Mouse (Mus musculus): ENCODE data around the gene Ppp2r5a. TPM values are rescaled to one million over a fixed set of nuclear protein-coding genes. Genes with fewer than 3 reads are reported as not detected.
A peak's percentile ranks its signal among the peaks of the same experiment; 100 is the strongest.

Ppp2r5a gene
- polyA plus RNA-seq, 1 experiment from 2014 or later, result 18.7 TPM

- ATAC-seq (ENCODE audit: insufficient number of reproducible peaks, insufficient read depth, low FRiP score, low TSS enrichment, low read depth), result no peak
- Histone ChIP-seq H3K4me2 (no peak overlapping the region), H3K27ac (0 out of 2 replicates have a peak overlapping the region, but pooled peaks have one; percentile 24), H3K9me3 (no peaks in the 10 kb centered on the region), H3K4me1 (replicated peaks) (peaks cover 40% of the 10 kb centered on the region), H3K4me3 (replicated peaks) (no peak overlapping the region), H3K36me3 (no peaks in the 10 kb centered on the region), H3K27me3 (no peaks in the 10 kb centered on the region), H3K9ac (replicated peaks) (no peak overlapping the region)
- 58% methylated on average over 4 of the region's 4 CpGs for WGBS
Measured at GRCm38 (mm10) chr1:191418936-191419335, 15.9 kb upstream of the Ppp2r5a start.

- Histone ChIP-seq H3K36me3 (no peaks in the 10 kb centered on the region), H3K9me3 (no peaks in the 10 kb centered on the region), H3K27me3 (no peaks in the 10 kb centered on the region), H3K4me2 (no peak overlapping the region), H3K4me3 (replicated peaks) (no peak overlapping the region), H3K4me1 (replicated peaks) (peaks cover 40% of the 10 kb centered on the region), H3K9ac (replicated peaks) (no peak overlapping the region), H3K27ac (no peak overlapping the region)
- 59% methylated on average over 5 of the region's 5 CpGs for WGBS
- no peak for ATAC-seq (ENCODE audit: insufficient number of reproducible peaks, insufficient read depth, low FRiP score, low TSS enrichment, low read depth)
Measured at GRCm38 (mm10) chr1:191417111-191417510, 14.0 kb upstream of the Ppp2r5a start.

- WGBS, result 15% methylated on average over 3 of the region's 3 CpGs
- peaks cover 37% of the 10 kb centered on the region for H3K4me1 ChIP-seq (replicated peaks)
- H3K9me3 ChIP-seq, result no peaks in the 10 kb centered on the region
- H3K4me2 ChIP-seq, result no peak overlapping the region
- no peak overlapping the region for H3K9ac ChIP-seq (replicated peaks)
- H3K27ac ChIP-seq, result no peak overlapping the region
- H3K4me3 ChIP-seq (replicated peaks), result no peak overlapping the region
- H3K27me3 ChIP-seq, result no peaks in the 10 kb centered on the region
- no peak for ATAC-seq (ENCODE audit: insufficient number of reproducible peaks, insufficient read depth, low FRiP score, low TSS enrichment, low read depth)
- H3K36me3 ChIP-seq, result no peaks in the 10 kb centered on the region
Measured at GRCm38 (mm10) chr1:191416611-191417010, 13.5 kb upstream of the Ppp2r5a start.

- H3K9ac ChIP-seq (replicated peaks), result no peak overlapping the region
- WGBS, result 79% methylated on average over 6 of the region's 6 CpGs
- H3K4me3 ChIP-seq (replicated peaks), result no peak overlapping the region
- ATAC-seq (ENCODE audit: insufficient number of reproducible peaks, insufficient read depth, low FRiP score, low TSS enrichment, low read depth), result no peak
- no peak overlapping the region for H3K4me2 ChIP-seq
- peaks cover 17% of the 10 kb centered on the region for H3K4me1 ChIP-seq (replicated peaks)
- H3K9me3 ChIP-seq, result no peaks in the 10 kb centered on the region
- no peak overlapping the region for H3K27ac ChIP-seq
- H3K36me3 ChIP-seq, result no peaks in the 10 kb centered on the region
- H3K27me3 ChIP-seq, result peaks cover 7% of the 10 kb centered on the region; the same call in 1 of the 2 replicates
Measured at GRCm38 (mm10) chr1:191414432-191414831, 11.4 kb upstream of the Ppp2r5a start.

- Histone ChIP-seq H3K4me3 (replicated peaks) (no peak overlapping the region), H3K27me3 (peaks cover 7% of the 10 kb centered on the region; the same call in 1 of the 2 replicates), H3K36me3 (no peaks in the 10 kb centered on the region), H3K27ac (no peak overlapping the region), H3K9ac (replicated peaks) (no peak overlapping the region), H3K4me2 (no peak overlapping the region), H3K4me1 (replicated peaks) (peaks cover 12% of the 10 kb centered on the region), H3K9me3 (no peaks in the 10 kb centered on the region)
- no peak for ATAC-seq (ENCODE audit: insufficient number of reproducible peaks, insufficient read depth, low FRiP score, low TSS enrichment, low read depth)
- 38% methylated on average over 6 of the region's 6 CpGs for WGBS
Measured at GRCm38 (mm10) chr1:191413691-191414415, 10.8 kb upstream of the Ppp2r5a start.

GRCm38 (mm10) chr1:191410294-191411036, 7.4 kb upstream of the Ppp2r5a start:
- Histone ChIP-seq H3K4me1 (replicated peaks) (no peaks in the 10 kb centered on the region), H3K9me3 (no peaks in the 10 kb centered on the region), H3K27me3 (peaks cover 11% of the 10 kb centered on the region; the same call in 1 of the 2 replicates), H3K4me2 (no peak overlapping the region), H3K36me3 (no peaks in the 10 kb centered on the region), H3K4me3 (replicated peaks) (no peak overlapping the region), H3K27ac (no peak overlapping the region), H3K9ac (replicated peaks) (no peak overlapping the region)
- WGBS, result 55% methylated on average over 10 of the region's 10 CpGs
- no peak for ATAC-seq (ENCODE audit: insufficient number of reproducible peaks, insufficient read depth, low FRiP score, low TSS enrichment, low read depth)

GRCm38 (mm10) chr1:191407246-191407645, 4.2 kb upstream of the Ppp2r5a start:
- no peaks in the 10 kb centered on the region for H3K36me3 ChIP-seq
- H3K27me3 ChIP-seq, result peaks cover 11% of the 10 kb centered on the region; the same call in 1 of the 2 replicates
- no peak overlapping the region for H3K9ac ChIP-seq (replicated peaks)
- no peak overlapping the region for H3K4me3 ChIP-seq (replicated peaks)
- WGBS, result 53% methylated on average over 11 of the region's 12 CpGs
- H3K4me1 ChIP-seq (replicated peaks), result peaks cover 7% of the 10 kb centered on the region; the same call in 1 of the 2 replicates
- ATAC-seq (ENCODE audit: insufficient number of reproducible peaks, insufficient read depth, low FRiP score, low TSS enrichment, low read depth), result no peak
- no peak overlapping the region for H3K27ac ChIP-seq
- no peak overlapping the region for H3K4me2 ChIP-seq
- no peaks in the 10 kb centered on the region for H3K9me3 ChIP-seq

- H3K36me3 ChIP-seq, result no peaks in the 10 kb centered on the region
Measured at GRCm38 (mm10) chr1:191406516-191406915, 3.4 kb upstream of the Ppp2r5a start.

GRCm38 (mm10) chr1:191404721-191405329, 1.8 kb upstream of the Ppp2r5a start:
- no peak for ATAC-seq (ENCODE audit: insufficient number of reproducible peaks, insufficient read depth, low FRiP score, low TSS enrichment, low read depth)
- no peaks in the 10 kb centered on the region for H3K9me3 ChIP-seq
- H3K27me3 ChIP-seq, result 0 out of 2 replicates have a peak, but pooled peaks cover 4% of the 10 kb centered on the region
- H3K27ac ChIP-seq, result no peak overlapping the region
- H3K4me2 ChIP-seq, result no peak overlapping the region
- H3K4me1 ChIP-seq (replicated peaks), result peaks cover 7% of the 10 kb centered on the region; the same call in 1 of the 2 replicates
- H3K4me3 ChIP-seq (replicated peaks), result no peak overlapping the region
- H3K36me3 ChIP-seq, result no peaks in the 10 kb centered on the region
- no peak overlapping the region for H3K9ac ChIP-seq (replicated peaks)
- 78% methylated on average over 10 of the region's 10 CpGs for WGBS

More at GRCm38 (mm10) chr1:191406516-191406915, 3.4 kb upstream of the Ppp2r5a start:
- no peak for ATAC-seq (ENCODE audit: insufficient number of reproducible peaks, insufficient read depth, low FRiP score, low TSS enrichment, low read depth)
- peaks cover 7% of the 10 kb centered on the region; the same call in 1 of the 2 replicates for H3K4me1 ChIP-seq (replicated peaks)
- H3K4me2 ChIP-seq, result no peak overlapping the region
- no peak overlapping the region for H3K4me3 ChIP-seq (replicated peaks)
- no peak overlapping the region for H3K9ac ChIP-seq (replicated peaks)
- 93% methylated on average over 8 of the region's 8 CpGs for WGBS
- H3K27me3 ChIP-seq, result peaks cover 11% of the 10 kb centered on the region; the same call in 1 of the 2 replicates
- no peaks in the 10 kb centered on the region for H3K9me3 ChIP-seq
- H3K27ac ChIP-seq, result no peak overlapping the region

GRCm38 (mm10) chr1:191404301-191404700, 1.2 kb upstream of the Ppp2r5a start:
- Histone ChIP-seq H3K9ac (replicated peaks) (no peak overlapping the region), H3K27me3 (0 out of 2 replicates have a peak, but pooled peaks cover 4% of the 10 kb centered on the region), H3K4me1 (replicated peaks) (peaks cover 7% of the 10 kb centered on the region; the same call in 1 of the 2 replicates), H3K9me3 (no peaks in the 10 kb centered on the region), H3K4me3 (replicated peaks) (no peak overlapping the region), H3K4me2 (no peak overlapping the region), H3K27ac (no peak overlapping the region), H3K36me3 (no peaks in the 10 kb centered on the region)
- WGBS, result 27% methylated on average over 1 of the region's 1 CpGs
- ATAC-seq (ENCODE audit: insufficient number of reproducible peaks, insufficient read depth, low FRiP score, low TSS enrichment, low read depth), result no peak

- Histone ChIP-seq H3K4me1 (replicated peaks) (peaks cover 7% of the 10 kb centered on the region; the same call in 1 of the 2 replicates), H3K27me3 (0 out of 2 replicates have a peak, but pooled peaks cover 4% of the 10 kb centered on the region), H3K27ac (no peak overlapping the region), H3K4me2 (no peak overlapping the region), H3K9ac (replicated peaks) (no peak overlapping the region), H3K4me3 (replicated peaks) (no peak overlapping the region), H3K36me3 (no peaks in the 10 kb centered on the region), H3K9me3 (no peaks in the 10 kb centered on the region)
- ATAC-seq (ENCODE audit: insufficient number of reproducible peaks, insufficient read depth, low FRiP score, low TSS enrichment, low read depth), result no peak
- WGBS, result 25% methylated on average over 7 of the region's 7 CpGs
Measured at GRCm38 (mm10) chr1:191402506-191402905, 566 bp downstream of the Ppp2r5a start.
